Mouse (Mus musculus) lung, embryonic 16.5 days (tissue): ENCODE results near the gene Magi1. TPM values are rescaled to one million over a fixed set of nuclear protein-coding genes. Genes with fewer than 3 reads are reported as not detected.
"Not testable (repeated sequence)": the region's sequence is repeated elsewhere in the genome, so short reads cannot be mapped to it uniquely, and the experiment has no call there.

Source experiments
- ATAC-seq: fragments of 200-750 bp; cut with Nextera tagmentation; 2 replicates; pipeline ENCODE4 v1.8.0; 2017; ENCODE audit warnings: low read depth, mild to moderate bottlenecking, moderate library complexity
- H3K27ac ChIP-seq: fragments of 300-500 bp; sonication (generic); 2 replicates; pipeline ENCODE4 v1.5.1; 2014; ENCODE audit warnings: mild to moderate bottlenecking, control low read depth, low read length
- H3K27me3 ChIP-seq: fragments of 300-500 bp; sonication (generic); 2 replicates; pipeline ENCODE4 v1.6.1; 2014; ENCODE audit warnings: low read depth, low read length, mixed read lengths; ENCODE audit not compliant: control insufficient read depth, insufficient read depth
- H3K36me3 ChIP-seq: fragments of 300-500 bp; sonication (generic); 2 replicates; pipeline ENCODE4 v1.6.1; 2014; ENCODE audit warnings: low read length; ENCODE audit not compliant: control insufficient read depth, insufficient read depth
- H3K4me1 ChIP-seq: fragments of 300-500 bp; sonication (generic); replicated peaks from 2 replicates; pipeline ENCODE4 v1.6.1; 2014; ENCODE audit warnings: low read length, mixed read lengths; ENCODE audit not compliant: control insufficient read depth, insufficient read depth
- H3K4me2 ChIP-seq: fragments of 300-500 bp; sonication (generic); 2 replicates; pipeline ENCODE4 v1.6.1; 2014; ENCODE audit warnings: low read depth, low read length, control low read depth
- H3K4me3 ChIP-seq: fragments of 300-500 bp; sonication (generic); 2 replicates; pipeline ENCODE4 v1.5.1; 2014; ENCODE audit warnings: mild to moderate bottlenecking, low read length, control low read depth
- H3K9ac ChIP-seq: fragments of 300-500 bp; sonication (generic); 2 replicates; pipeline ENCODE4 v1.6.1; 2014; ENCODE audit warnings: low read length, control low read depth
- H3K9me3 ChIP-seq: fragments of 300-500 bp; sonication (generic); 2 replicates; pipeline ENCODE4 v1.6.1; 2016; ENCODE audit warnings: low read length; ENCODE audit not compliant: control insufficient read depth
- WGBS: fragments of 180-500 bp; shearing (Covaris S2); extraction: QIAGEN DNeasy Blood & Tissue Kit; methylation state at CpG from one replicate; pipeline ENCODE4 v1.1.7; 2014; 5-methylcytosine and 5-hydroxymethylcytosine counted together
- polyA plus RNA-seq: library from polyadenylated mRNA; unstranded; fragments of >200 nt; fragmentation: Nextera tagmentation; extraction: Ambion mirVana; gene quantifications from 2 replicates; pipeline ENCODE4 v1.2.1, GENCODE M21; 2015

The Magi1 gene
- polyA plus RNA-seq, 1 experiment from 2014 or later: 9.4 TPM

DNA sequence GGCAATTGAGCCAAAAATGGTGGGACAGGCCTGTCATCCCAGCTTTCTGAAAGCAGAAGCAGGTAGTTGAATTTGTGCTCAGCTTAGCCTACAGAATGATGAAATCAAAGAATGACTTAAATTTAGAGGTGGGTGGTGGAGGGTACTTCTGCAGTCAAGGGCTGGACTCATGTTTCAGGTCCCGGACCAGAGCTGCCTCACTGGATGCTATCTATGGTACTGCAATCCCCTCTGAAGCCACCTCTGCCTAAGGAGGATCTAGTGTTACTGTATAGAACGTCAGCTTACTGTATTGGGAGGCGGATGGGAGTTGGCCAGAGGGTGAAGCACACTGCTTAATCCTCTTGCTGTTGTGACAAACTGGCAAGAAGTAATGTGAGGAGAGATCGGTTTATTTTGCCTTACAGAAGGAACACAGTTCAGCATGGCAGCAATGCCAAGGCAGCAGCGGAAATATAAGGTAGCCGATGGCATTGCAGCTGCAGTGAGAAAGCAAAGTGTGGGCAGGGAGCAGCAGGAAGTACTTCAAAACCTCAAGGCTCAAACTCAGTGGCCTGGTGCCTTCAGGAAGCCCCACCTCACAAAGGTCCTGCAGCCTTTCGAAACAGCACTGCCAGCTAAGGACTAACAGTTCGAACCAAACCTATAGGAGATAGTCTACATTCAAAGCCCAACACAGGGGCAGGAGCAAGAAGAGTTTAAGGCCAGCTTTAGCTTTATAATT lies 262.3 kb downstream of the Magi1 start:
- no peak for ATAC-seq
- Histone ChIP-seq H3K4me3 (no peak overlapping the region), H3K9me3 (no peaks in the 10 kb centered on the region), H3K36me3 (no peaks in the 10 kb centered on the region), H3K4me2 (no peak overlapping the region), H3K9ac (no peak overlapping the region), H3K27me3 (no peaks in the 10 kb centered on the region), H3K4me1 (no peaks in the 10 kb centered on the region), H3K27ac (no peak overlapping the region)
- 70% methylated on average over 8 of the region's 8 CpGs for WGBS

DNA sequence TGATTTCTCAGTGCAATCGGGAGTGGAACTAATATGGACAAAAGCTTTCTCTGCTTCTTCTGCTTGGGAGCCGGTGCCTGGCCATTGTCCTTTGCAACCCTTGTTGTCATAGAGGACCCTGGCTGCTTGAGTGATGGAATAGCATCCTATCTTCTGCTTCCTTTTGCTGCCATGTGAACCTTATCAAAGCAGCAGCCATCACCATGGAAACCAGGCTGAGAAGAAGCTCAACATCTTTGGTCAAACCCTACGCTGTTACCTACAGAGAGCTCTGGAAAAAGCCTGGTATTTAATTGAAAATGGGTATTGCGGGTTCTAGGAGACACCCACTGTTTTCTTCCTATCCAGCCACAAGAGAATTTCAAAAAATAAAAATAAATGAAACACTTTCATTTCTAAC lies 263.2 kb downstream of the Magi1 start:
- 86% methylated on average over 4 of the region's 4 CpGs for WGBS
- Histone ChIP-seq H3K4me3 (no peak overlapping the region), H3K4me1 (no peaks in the 10 kb centered on the region), H3K36me3 (no peaks in the 10 kb centered on the region), H3K27me3 (no peaks in the 10 kb centered on the region), H3K4me2 (no peak overlapping the region), H3K9ac (no peak overlapping the region), H3K9me3 (no peaks in the 10 kb centered on the region), H3K27ac (no peak overlapping the region)
- no peak for ATAC-seq

DNA sequence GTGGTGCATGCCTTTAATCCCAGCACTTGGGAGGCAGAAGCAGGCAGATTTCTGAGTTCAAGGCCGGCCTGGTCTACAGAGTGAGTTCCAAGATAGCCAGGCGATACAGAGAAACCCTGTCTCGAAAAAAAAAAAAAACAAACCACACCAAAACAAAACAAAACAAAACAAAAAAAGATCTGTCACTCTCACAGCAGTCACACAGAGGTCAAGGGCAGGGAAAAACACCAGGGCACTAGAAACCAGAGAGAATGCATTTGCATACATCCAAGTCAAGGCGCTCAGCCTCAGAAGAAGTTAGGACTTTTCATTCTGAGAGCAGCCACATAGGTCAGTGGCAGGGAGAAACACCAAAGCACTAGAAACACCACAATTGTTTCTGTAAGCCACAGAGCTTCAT lies 263.8 kb downstream of the Magi1 start:
- no peak for ATAC-seq
- Histone ChIP-seq H3K27me3 (no peaks in the 10 kb centered on the region), H3K4me1 (no peaks in the 10 kb centered on the region), H3K9me3 (no peaks in the 10 kb centered on the region), H3K4me2 (no peak overlapping the region), H3K27ac (no peak overlapping the region), H3K9ac (no peak overlapping the region), H3K4me3 (no peak overlapping the region), H3K36me3 (no peaks in the 10 kb centered on the region)
- WGBS: 88% methylated on average over 4 of the region's 4 CpGs

GRCm38 (mm10) chr6:94013761-94014160 lies 270.0 kb downstream of the Magi1 start:
- Histone ChIP-seq H3K4me2 (no peak overlapping the region), H3K9ac (no peak overlapping the region), H3K27me3 (no peaks in the 10 kb centered on the region), H3K27ac (no peak overlapping the region), H3K4me3 (no peak overlapping the region), H3K36me3 (no peaks in the 10 kb centered on the region), H3K9me3 (no peaks in the 10 kb centered on the region), H3K4me1 (peaks cover 7% of the 10 kb centered on the region)
- WGBS: 66% methylated on average over 2 of the region's 2 CpGs
- no peak for ATAC-seq

DNA sequence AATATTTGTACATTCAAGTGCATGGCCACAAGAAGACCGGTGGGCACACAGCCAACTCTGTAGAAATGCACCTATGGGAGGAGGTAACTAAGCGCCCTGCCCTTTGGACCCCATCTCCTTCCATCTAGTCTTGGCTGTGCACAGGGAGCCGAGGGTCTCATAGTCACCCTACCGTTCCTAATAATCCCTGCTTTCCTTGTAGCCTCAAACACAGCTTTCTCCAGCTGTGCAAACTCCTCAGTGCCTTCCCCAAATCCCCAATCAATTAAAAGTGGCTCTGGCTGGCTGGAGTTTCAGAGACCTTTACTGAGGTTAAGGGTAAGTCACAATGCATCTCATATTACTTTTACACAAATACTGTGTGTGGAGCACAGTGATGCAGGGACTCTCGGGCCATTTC lies 271.8 kb downstream of the Magi1 start:
- ATAC-seq: no peak
- no peak overlapping the region for H3K4me3 ChIP-seq
- no peak overlapping the region for H3K9ac ChIP-seq
- H3K27ac ChIP-seq: no peak overlapping the region
- H3K27me3 ChIP-seq: no peaks in the 10 kb centered on the region
- peaks cover 7% of the 10 kb centered on the region for H3K4me1 ChIP-seq
- WGBS: 43% methylated on average over 5 of the region's 5 CpGs
- H3K36me3 ChIP-seq: no peaks in the 10 kb centered on the region
- no peak overlapping the region for H3K4me2 ChIP-seq
- no peaks in the 10 kb centered on the region for H3K9me3 ChIP-seq

DNA sequence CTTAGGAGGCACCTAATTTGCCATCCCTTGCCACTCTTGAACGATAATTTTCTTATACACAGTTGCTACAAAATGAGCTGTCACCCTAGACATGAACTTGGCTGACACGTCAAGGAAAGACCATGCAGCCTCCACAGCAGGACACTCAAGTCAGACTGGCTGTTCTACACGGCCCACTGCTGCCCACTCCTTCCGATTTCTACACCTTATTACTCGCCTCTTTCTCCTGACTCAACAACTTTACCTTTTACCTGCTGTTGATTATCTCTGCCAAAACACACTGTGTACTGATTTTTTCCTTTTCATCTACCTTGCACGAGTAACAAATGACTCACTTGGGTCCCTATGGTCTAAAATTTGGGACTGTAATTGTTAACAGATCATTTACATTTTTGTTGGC lies 272.2 kb downstream of the Magi1 start:
- H3K4me1 ChIP-seq: peaks cover 7% of the 10 kb centered on the region
- ATAC-seq: no peak
- WGBS: 49% methylated on average over 6 of the region's 6 CpGs
- H3K4me2 ChIP-seq: no peak overlapping the region
- H3K4me3 ChIP-seq: no peak overlapping the region
- no peak overlapping the region for H3K9ac ChIP-seq
- H3K36me3 ChIP-seq: no peaks in the 10 kb centered on the region
- H3K27me3 ChIP-seq: no peaks in the 10 kb centered on the region
- H3K9me3 ChIP-seq: no peaks in the 10 kb centered on the region
- no peak overlapping the region for H3K27ac ChIP-seq

DNA sequence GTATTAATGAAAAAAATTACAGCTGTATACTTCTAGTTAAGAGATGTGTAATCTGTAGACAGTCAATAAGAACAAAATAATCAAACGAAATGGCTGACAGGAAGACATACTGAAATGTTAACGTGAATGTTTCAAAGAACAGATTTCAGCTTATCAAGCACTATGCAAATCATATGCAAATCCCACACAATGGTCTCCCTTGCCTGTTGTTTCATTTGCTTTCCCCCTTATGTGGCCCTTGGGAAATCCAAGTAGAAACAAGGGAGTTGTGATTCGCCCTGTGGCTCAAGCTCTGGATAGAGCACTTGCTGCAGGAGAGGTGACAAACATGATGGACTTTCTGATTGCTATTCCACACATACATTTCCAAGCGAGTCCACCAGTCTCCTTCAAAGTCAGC lies 275.1 kb downstream of the Magi1 start:
- Histone ChIP-seq H3K4me2 (no peak overlapping the region), H3K4me1 (peaks cover 7% of the 10 kb centered on the region), H3K36me3 (no peaks in the 10 kb centered on the region), H3K9me3 (no peaks in the 10 kb centered on the region), H3K27ac (no peak overlapping the region), H3K9ac (no peak overlapping the region), H3K27me3 (no peaks in the 10 kb centered on the region), H3K4me3 (no peak overlapping the region)
- ATAC-seq: no peak
- 78% methylated on average over 4 of the region's 4 CpGs for WGBS

- 55% methylated on average over 2 of the region's 2 CpGs for WGBS
- not testable (repeated sequence) for H3K9me3 ChIP-seq, ATAC-seq, H3K36me3 ChIP-seq, H3K4me2 ChIP-seq, H3K27me3 ChIP-seq, H3K4me3 ChIP-seq, H3K9ac ChIP-seq, H3K27ac ChIP-seq, H3K4me1 ChIP-seq
Measured at GRCm38 (mm10) chr6:94003586-94003985, 280.1 kb downstream of the Magi1 start.

DNA sequence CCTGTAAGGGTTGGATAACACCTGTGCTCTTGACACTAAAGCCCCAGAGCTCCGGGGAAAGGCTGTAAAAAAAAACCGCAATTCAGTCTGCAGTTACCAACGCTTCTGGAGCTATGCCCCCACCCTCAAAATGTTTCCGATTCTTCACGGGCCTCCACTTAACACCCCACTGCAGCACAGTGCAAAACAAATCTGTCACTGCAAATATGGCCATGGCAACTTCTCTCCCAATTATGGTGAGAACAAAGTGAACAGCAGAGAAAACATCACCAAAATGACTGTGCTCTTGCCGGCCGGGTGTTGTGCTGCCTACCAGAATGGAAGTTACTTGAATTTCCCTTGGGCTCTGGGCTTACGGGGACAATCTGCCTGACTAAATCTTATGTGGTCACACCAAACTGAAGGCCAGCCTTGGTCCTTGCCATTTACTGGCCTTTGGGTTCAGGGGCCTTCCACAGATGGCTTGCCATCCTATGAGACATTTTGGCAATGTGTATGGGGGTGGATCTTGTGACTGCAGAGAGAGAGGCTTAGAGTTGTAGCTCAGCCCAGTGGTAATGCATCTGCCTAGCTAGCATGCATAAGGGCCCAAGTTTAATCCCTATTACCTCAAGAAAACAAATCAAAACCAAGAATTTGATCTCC lies 286.8 kb downstream of the Magi1 start:
- Histone ChIP-seq H3K9ac (no peak overlapping the region), H3K4me3 (no peak overlapping the region), H3K27ac (no peak overlapping the region), H3K27me3 (no peaks in the 10 kb centered on the region), H3K9me3 (no peaks in the 10 kb centered on the region), H3K36me3 (no peaks in the 10 kb centered on the region), H3K4me2 (no peak overlapping the region), H3K4me1 (no peaks in the 10 kb centered on the region)
- ATAC-seq: no peak
- 79% methylated on average over 8 of the region's 8 CpGs for WGBS
